Mouse (Mus musculus) adrenal gland (tissue): ENCODE measurements around the gene Ccdc33.

Experiments
- intact Hi-C: fragments of 180-260 bp; cut with DNase I; formaldehyde crosslinking; loops from one replicate; pipeline ENCODE4 v1.15.1; 2025
- long read RNA-seq, 2 experiments: library from polyadenylated mRNA; unstranded; transcript quantifications; one replicate each; pipeline ENCODE4 v2.0.0; 2020; ENCODE audit warnings: borderline replicate concordance in 1 of 2; ENCODE audit not compliant: insufficient replicate concordance in 1 of 2

Gene Ccdc33
- long read RNA-seq, experiment 1: 0 reads
- long read RNA-seq, experiment 2, partial matches to known transcripts: 0 of 3 reads
- long read RNA-seq, experiment 2, other reads (novel, unspliced or antisense): 3 of 3 reads

GRCm38 (mm10) chr9:58118671-58119070, at the start of gene Ccdc33:
Gene Ccdc33 (minus strand): TSS chr9:58118823.
- intact Hi-C loops: no loop called here

- intact Hi-C loops: no loop called here
Measured at GRCm38 (mm10) chr9:58165779-58166178, 47.2 kb upstream of the Ccdc33 start.

GRCm38 (mm10) chr9:58163146-58163545, 44.5 kb upstream of the Ccdc33 start:
- intact Hi-C loops: no loop called here

GRCm38 (mm10) chr9:58162173-58162572, 43.5 kb upstream of the Ccdc33 start:
- intact Hi-C loops: no loop called here

GRCm38 (mm10) chr9:58160315-58160714, 41.7 kb upstream of the Ccdc33 start:
- intact Hi-C loops: no loop called here

GRCm38 (mm10) chr9:58159855-58160254, 41.2 kb upstream of the Ccdc33 start:
- intact Hi-C loops: no loop called here

- intact Hi-C loops: no loop called here
Measured at GRCm38 (mm10) chr9:58158541-58159311, 40.1 kb upstream of the Ccdc33 start.

GRCm38 (mm10) chr9:58157838-58158237, 39.2 kb upstream of the Ccdc33 start:
- intact Hi-C loops: no loop called here

GRCm38 (mm10) chr9:58156819-58157560, 38.4 kb upstream of the Ccdc33 start:
- intact Hi-C loops: no loop called here

GRCm38 (mm10) chr9:58155366-58155765, 36.7 kb upstream of the Ccdc33 start:
- intact Hi-C loops: no loop called here

- intact Hi-C loops: loop anchor here (5.0 kb wide), 1 partner anchor 101 kb away; no protein-coding TSS in a partner anchor
Measured at GRCm38 (mm10) chr9:58153095-58153494, 34.5 kb upstream of the Ccdc33 start.

GRCm38 (mm10) chr9:58150733-58151361, 32.2 kb upstream of the Ccdc33 start:
- intact Hi-C loops: loop anchor here (5.0 kb wide), 1 partner anchor 99 kb away; no protein-coding TSS in a partner anchor

GRCm38 (mm10) chr9:58148806-58149205, 30.2 kb upstream of the Ccdc33 start:
- intact Hi-C loops: no loop called here

GRCm38 (mm10) chr9:58145417-58145816, 26.8 kb upstream of the Ccdc33 start:
- intact Hi-C loops: no loop called here

- intact Hi-C loops: no loop called here
Measured at GRCm38 (mm10) chr9:58144664-58145063, 26.0 kb upstream of the Ccdc33 start.

GRCm38 (mm10) chr9:58143419-58143818, 24.8 kb upstream of the Ccdc33 start:
- intact Hi-C loops: no loop called here

GRCm38 (mm10) chr9:58139947-58140346, 21.3 kb upstream of the Ccdc33 start:
- intact Hi-C loops: no loop called here

GRCm38 (mm10) chr9:58135921-58136321, 17.3 kb upstream of the Ccdc33 start:
- intact Hi-C loops: no loop called here

GRCm38 (mm10) chr9:58134906-58135305, 16.3 kb upstream of the Ccdc33 start:
- intact Hi-C loops: no loop called here

GRCm38 (mm10) chr9:58133893-58134884, 15.6 kb upstream of the Ccdc33 start:
- intact Hi-C loops: no loop called here

GRCm38 (mm10) chr9:58131735-58132134, 13.1 kb upstream of the Ccdc33 start:
- intact Hi-C loops: no loop called here
